Mouse (Mus musculus) myocyte (in vitro differentiated cells): ENCODE measurements around the gene Prex1.

Experiments used
- CEBPB ChIP-seq: IDR thresholded peaks from 2 replicates; pipeline ENCODE4 v1.6.1; 2011; ENCODE audit warnings: mild to moderate bottlenecking, moderate library complexity; ENCODE audit not compliant: poor library complexity, insufficient read depth, severe bottlenecking
- E2F4 ChIP-seq: IDR thresholded peaks from one replicate; pipeline ENCODE4 v1.6.1; 2011; ENCODE audit warnings: mild to moderate bottlenecking, control low read depth, moderate library complexity; ENCODE audit not compliant: insufficient read depth
- MAX ChIP-seq: IDR thresholded peaks from one replicate; pipeline ENCODE4 v1.6.1; 2011; ENCODE audit warnings: low read depth, mild to moderate bottlenecking, control low read depth
- MYOD1 ChIP-seq, 3 experiments: IDR thresholded peaks; one replicate each; pipeline ENCODE4 v1.6.1; 2011; ENCODE audit warnings: control low read depth in 2 of 3, low read depth in 2 of 3, mild to moderate bottlenecking in 2 of 3, moderate library complexity in 1 of 3; ENCODE audit not compliant: insufficient read length in 2 of 3, control insufficient read depth in 1 of 3
- MYOG ChIP-seq, 3 experiments: IDR thresholded peaks; one replicate each; pipeline ENCODE4 v1.6.1; 2011; ENCODE audit warnings: control low read depth in 2 of 3, low read depth in 2 of 3, mild to moderate bottlenecking in 2 of 3; ENCODE audit not compliant: insufficient read length in 2 of 3, control insufficient read depth in 1 of 3, insufficient read depth in 1 of 3
- POLR2A ChIP-seq: IDR thresholded peaks from one replicate; pipeline ENCODE4 v1.6.1; 2011; ENCODE audit warnings: low read depth, mild to moderate bottlenecking, control low read depth, moderate library complexity; ENCODE audit not compliant: insufficient read length
- POLR2AphosphoS2 ChIP-seq: IDR thresholded peaks from one replicate; pipeline ENCODE4 v1.6.1; 2011; ENCODE audit warnings: low read depth, control low read depth; ENCODE audit not compliant: insufficient read length
- SRF ChIP-seq: IDR thresholded peaks from one replicate; pipeline ENCODE4 v1.6.1; 2011; ENCODE audit warnings: low read depth; ENCODE audit not compliant: control insufficient read depth, insufficient read length
- USF1 ChIP-seq: IDR thresholded peaks from one replicate; pipeline ENCODE4 v1.6.1; 2011; ENCODE audit warnings: low read depth, mild to moderate bottlenecking, control low read depth, moderate library complexity

DNA sequence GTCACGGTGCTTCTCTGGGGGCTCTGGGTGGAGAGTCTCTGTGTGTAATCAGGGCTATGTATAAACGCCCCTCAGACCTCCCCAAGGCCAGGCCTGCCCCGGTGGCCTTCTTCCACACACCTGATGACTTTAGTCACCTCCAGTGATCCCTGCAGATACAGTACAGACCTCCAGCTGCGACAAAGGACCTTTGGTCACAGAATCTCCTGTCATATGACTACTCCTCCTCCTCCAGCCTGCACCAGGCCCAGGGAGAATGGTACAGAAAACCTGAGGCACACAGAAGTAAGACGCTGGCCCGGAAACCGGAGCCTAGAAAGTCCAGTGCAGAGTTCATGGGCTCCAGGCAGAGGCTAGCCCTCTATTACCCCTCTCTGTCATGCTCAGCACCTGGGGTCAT lies 152.8 kb downstream of the Prex1 start:
- TF ChIP-seq POLR2A (no peak), SRF (no peak), POLR2AphosphoS2 (no peak), MAX (no peak), USF1 (no peak), E2F4 (no peak), CEBPB (no peak), MYOD1 (IDR thresholded peaks at IDR 0.05; ENCODE audit: control insufficient read depth in 1 of 3, insufficient read length in 2 of 3, low read depth in 2 of 3) (no peak), MYOG (IDR thresholded peaks at IDR 0.05; ENCODE audit: control insufficient read depth in 1 of 3, insufficient read depth in 1 of 3, insufficient read length in 2 of 3, low read depth in 2 of 3) (no peak)
